Mouse (Mus musculus): ENCODE measurements at regions not wholly inside any gene's neighbourhood (a gene's known extent, or its start where the extent isn't known, plus 50 kb on each side); places are given as distances from the start of the nearest gene placed in this dataset.

GRCm38 (mm10) chr3:137029546-137029945 is 311.3 kb upstream of the Emcn start:
- no peak overlapping the region for H3K4me2 ChIP-seq (ENCODE audit: low read depth, severe bottlenecking)
- no peaks in the 10 kb centered on the region for H3K27me3 ChIP-seq (ENCODE audit: control insufficient read depth, insufficient read depth, low read length)
- no peaks in the 10 kb centered on the region for H3K4me1 ChIP-seq (ENCODE audit: control insufficient read depth, insufficient read depth, low read length)
- H3K36me3 ChIP-seq (ENCODE audit: control insufficient read depth, insufficient read depth, low read length), result no peaks in the 10 kb centered on the region
- no peak overlapping the region for H3K27ac ChIP-seq (replicated peaks; ENCODE audit: low read depth, low read length)
- WGBS, result 85% methylated on average over 2 of the region's 2 CpGs
- H3K4me3 ChIP-seq (ENCODE audit: low read depth, low read length), result no peak overlapping the region
- ATAC-seq (ENCODE audit: insufficient number of reproducible peaks, low FRiP score, low TSS enrichment, low read depth) (no peak), DNase-seq (ENCODE audit: low spot score) (no peak)
- no peaks in the 10 kb centered on the region for H3K9me3 ChIP-seq (ENCODE audit: control insufficient read depth, low read length)
- H3K9ac ChIP-seq (ENCODE audit: low read length), result no peak overlapping the region

- 89% methylated on average over 2 of the region's 2 CpGs for WGBS
- H3K36me3 ChIP-seq (ENCODE audit: control insufficient read depth, insufficient read depth, low read length), result no peaks in the 10 kb centered on the region
- H3K9ac ChIP-seq (ENCODE audit: low read length), result no peak overlapping the region
- no peaks in the 10 kb centered on the region for H3K4me1 ChIP-seq (ENCODE audit: control insufficient read depth, insufficient read depth, low read length)
- DNase-seq (ENCODE audit: low spot score) (no peak), ATAC-seq (ENCODE audit: insufficient number of reproducible peaks, low FRiP score, low TSS enrichment, low read depth) (no peak)
- no peak overlapping the region for H3K4me2 ChIP-seq (ENCODE audit: low read depth, severe bottlenecking)
- no peak overlapping the region for H3K27ac ChIP-seq (replicated peaks; ENCODE audit: low read depth, low read length)
- no peak overlapping the region for H3K4me3 ChIP-seq (ENCODE audit: low read depth, low read length)
- H3K27me3 ChIP-seq (ENCODE audit: control insufficient read depth, insufficient read depth, low read length), result no peaks in the 10 kb centered on the region
- no peaks in the 10 kb centered on the region for H3K9me3 ChIP-seq (ENCODE audit: control insufficient read depth, low read length)
Measured at GRCm38 (mm10) chr3:137032802-137033201, 308.1 kb upstream of the Emcn start.

- no peaks in the 10 kb centered on the region for H3K9me3 ChIP-seq (ENCODE audit: control insufficient read depth, low read length)
- DNase-seq (ENCODE audit: low spot score) (no peak), ATAC-seq (ENCODE audit: insufficient number of reproducible peaks, low FRiP score, low TSS enrichment, low read depth) (no peak)
- H3K4me3 ChIP-seq (ENCODE audit: low read depth, low read length), result no peak overlapping the region
- no peaks in the 10 kb centered on the region for H3K4me1 ChIP-seq (ENCODE audit: control insufficient read depth, insufficient read depth, low read length)
- no peak overlapping the region for H3K4me2 ChIP-seq (ENCODE audit: low read depth, severe bottlenecking)
- WGBS, result 88% methylated on average over 8 of the region's 8 CpGs
- no peak overlapping the region for H3K27ac ChIP-seq (replicated peaks; ENCODE audit: low read depth, low read length)
- no peaks in the 10 kb centered on the region for H3K36me3 ChIP-seq (ENCODE audit: control insufficient read depth, insufficient read depth, low read length)
- H3K27me3 ChIP-seq (ENCODE audit: control insufficient read depth, insufficient read depth, low read length), result no peaks in the 10 kb centered on the region
- H3K9ac ChIP-seq (ENCODE audit: low read length), result no peak overlapping the region
Measured at GRCm38 (mm10) chr3:137039638-137040037, 301.2 kb upstream of the Emcn start.

- Histone ChIP-seq H3K27ac (replicated peaks; ENCODE audit: low read depth, low read length) (no peak overlapping the region), H3K9ac (ENCODE audit: low read length) (no peak overlapping the region)
- no peak for DNase-seq (ENCODE audit: low spot score)
Measured at GRCm38 (mm10) chr3:137056544-137057224, 284.2 kb upstream of the Emcn start.

GRCm38 (mm10) chr3:137057225-137057910 is 283.5 kb upstream of the Emcn start:
- Histone ChIP-seq H3K4me1 (ENCODE audit: control insufficient read depth, insufficient read depth, low read length) (no peaks in the 10 kb centered on the region), H3K9ac (ENCODE audit: low read length) (no peak overlapping the region), H3K4me2 (ENCODE audit: low read depth, severe bottlenecking) (no peak overlapping the region), H3K9me3 (ENCODE audit: control insufficient read depth, low read length) (no peaks in the 10 kb centered on the region), H3K27ac (replicated peaks; ENCODE audit: low read depth, low read length) (no peak overlapping the region), H3K27me3 (ENCODE audit: control insufficient read depth, insufficient read depth, low read length) (no peaks in the 10 kb centered on the region), H3K36me3 (ENCODE audit: control insufficient read depth, insufficient read depth, low read length) (no peaks in the 10 kb centered on the region), H3K4me3 (ENCODE audit: low read depth, low read length) (no peak overlapping the region)
- no peak for ATAC-seq (ENCODE audit: insufficient number of reproducible peaks, low FRiP score, low TSS enrichment, low read depth)
- no peak for DNase-seq (ENCODE audit: low spot score)
- WGBS, result 60% methylated on average over 6 of the region's 6 CpGs

More at GRCm38 (mm10) chr3:137056544-137057224, 284.2 kb upstream of the Emcn start:
- Histone ChIP-seq H3K9me3 (ENCODE audit: control insufficient read depth, low read length) (no peaks in the 10 kb centered on the region), H3K4me1 (ENCODE audit: control insufficient read depth, insufficient read depth, low read length) (no peaks in the 10 kb centered on the region), H3K27me3 (ENCODE audit: control insufficient read depth, insufficient read depth, low read length) (no peaks in the 10 kb centered on the region), H3K4me2 (ENCODE audit: low read depth, severe bottlenecking) (no peak overlapping the region), H3K4me3 (ENCODE audit: low read depth, low read length) (no peak overlapping the region), H3K36me3 (ENCODE audit: control insufficient read depth, insufficient read depth, low read length) (no peaks in the 10 kb centered on the region)
- WGBS, result 77% methylated on average over 6 of the region's 6 CpGs
- no peak for ATAC-seq (ENCODE audit: insufficient number of reproducible peaks, low FRiP score, low TSS enrichment, low read depth)

GRCm38 (mm10) chr3:137057911-137058260 is 283.0 kb upstream of the Emcn start:
- H3K36me3 ChIP-seq (ENCODE audit: control insufficient read depth, insufficient read depth, low read length), result no peaks in the 10 kb centered on the region
- H3K27me3 ChIP-seq (ENCODE audit: control insufficient read depth, insufficient read depth, low read length), result no peaks in the 10 kb centered on the region
- H3K9me3 ChIP-seq (ENCODE audit: control insufficient read depth, low read length), result no peaks in the 10 kb centered on the region
- ATAC-seq (ENCODE audit: insufficient number of reproducible peaks, low FRiP score, low TSS enrichment, low read depth), result no peak
- H3K9ac ChIP-seq (ENCODE audit: low read length), result no peak overlapping the region
- no peak overlapping the region for H3K4me3 ChIP-seq (ENCODE audit: low read depth, low read length)
- no peak overlapping the region for H3K27ac ChIP-seq (replicated peaks; ENCODE audit: low read depth, low read length)
- no peaks in the 10 kb centered on the region for H3K4me1 ChIP-seq (ENCODE audit: control insufficient read depth, insufficient read depth, low read length)
- WGBS, result 85% methylated on average over 4 of the region's 4 CpGs
- no peak for DNase-seq (ENCODE audit: low spot score)
- H3K4me2 ChIP-seq (ENCODE audit: low read depth, severe bottlenecking), result no peak overlapping the region

GRCm38 (mm10) chr3:137062067-137062466 is 278.8 kb upstream of the Emcn start:
- no peak for ATAC-seq (ENCODE audit: insufficient number of reproducible peaks, low FRiP score, low TSS enrichment, low read depth)
- Histone ChIP-seq H3K27ac (replicated peaks; ENCODE audit: low read depth, low read length) (no peak overlapping the region), H3K9me3 (ENCODE audit: control insufficient read depth, low read length) (no peaks in the 10 kb centered on the region), H3K4me1 (ENCODE audit: control insufficient read depth, insufficient read depth, low read length) (no peaks in the 10 kb centered on the region), H3K4me2 (ENCODE audit: low read depth, severe bottlenecking) (no peak overlapping the region), H3K36me3 (ENCODE audit: control insufficient read depth, insufficient read depth, low read length) (no peaks in the 10 kb centered on the region), H3K4me3 (ENCODE audit: low read depth, low read length) (no peak overlapping the region), H3K9ac (ENCODE audit: low read length) (no peak overlapping the region), H3K27me3 (ENCODE audit: control insufficient read depth, insufficient read depth, low read length) (no peaks in the 10 kb centered on the region)
- 72% methylated on average over 2 of the region's 2 CpGs for WGBS
- DNase-seq (ENCODE audit: low spot score), result no peak

- H3K27me3 ChIP-seq (ENCODE audit: control insufficient read depth, insufficient read depth, low read length), result no peaks in the 10 kb centered on the region
- no peak for DNase-seq (ENCODE audit: low spot score)
- no peaks in the 10 kb centered on the region for H3K9me3 ChIP-seq (ENCODE audit: control insufficient read depth, low read length)
- H3K4me2 ChIP-seq (ENCODE audit: low read depth, severe bottlenecking), result no peak overlapping the region
- 82% methylated on average over 1 of the region's 1 CpGs for WGBS
- H3K36me3 ChIP-seq (ENCODE audit: control insufficient read depth, insufficient read depth, low read length), result no peaks in the 10 kb centered on the region
- H3K4me1 ChIP-seq (ENCODE audit: control insufficient read depth, insufficient read depth, low read length), result no peaks in the 10 kb centered on the region
- H3K9ac ChIP-seq (ENCODE audit: low read length), result no peak overlapping the region
- H3K27ac ChIP-seq (replicated peaks; ENCODE audit: low read depth, low read length), result no peak overlapping the region
- no peak overlapping the region for H3K4me3 ChIP-seq (ENCODE audit: low read depth, low read length)
- no peak for ATAC-seq (ENCODE audit: insufficient number of reproducible peaks, low FRiP score, low TSS enrichment, low read depth)
Measured at GRCm38 (mm10) chr3:137067336-137067735, 273.5 kb upstream of the Emcn start.
